Mouse (Mus musculus) midbrain, embryonic 10.5 days (tissue): ENCODE results near the gene Acoxl. TPM values are rescaled to one million over a fixed set of nuclear protein-coding genes. Genes with fewer than 3 reads are reported as not detected.

Experiments used
- DNase-seq: peaks from one replicate; pipeline ENCODE4 v3.0.0-alpha.2; 2017; ENCODE audit warnings: low spot score
- H3K27ac ChIP-seq: fragments of 300-500 bp; sonication (generic); replicated peaks from 2 replicates; pipeline ENCODE4 v1.5.1; 2016; ENCODE audit warnings: mild to moderate bottlenecking
- H3K27me3 ChIP-seq: fragments of 300-500 bp; sonication (generic); 2 replicates; pipeline ENCODE4 v1.6.1; 2016; ENCODE audit warnings: low read depth, mild to moderate bottlenecking; ENCODE audit not compliant: poor library complexity, severe bottlenecking
- H3K36me3 ChIP-seq: fragments of 300-500 bp; sonication (generic); 2 replicates; pipeline ENCODE4 v1.6.1; 2016; ENCODE audit warnings: mild to moderate bottlenecking, moderate library complexity
- H3K4me1 ChIP-seq: fragments of 300-500 bp; sonication (generic); 2 replicates; pipeline ENCODE4 v1.6.1; 2016
- H3K4me3 ChIP-seq: fragments of 300-500 bp; sonication (generic); 2 replicates; pipeline ENCODE4 v1.5.1; 2016; ENCODE audit warnings: mild to moderate bottlenecking, moderate library complexity
- H3K9me3 ChIP-seq: fragments of 300-500 bp; sonication (generic); replicated peaks from 2 replicates; pipeline ENCODE4 v1.6.1; 2016; ENCODE audit warnings: mild to moderate bottlenecking
- WGBS: fragments of 180-500 bp; shearing (Covaris S2); methylation state at CpG from one replicate; pipeline ENCODE4 v1.1.7; 2016; 5-methylcytosine and 5-hydroxymethylcytosine counted together
- polyA plus RNA-seq: library from polyadenylated mRNA; unstranded; fragments of >200 nt; fragmentation: Nextera tagmentation; extraction: Ambion mirVana; gene quantifications from 2 replicates; pipeline ENCODE4 v1.2.1, GENCODE M21; 2016

Gene Acoxl
- polyA plus RNA-seq, 1 experiment from 2014 or later = 0.05 TPM

GRCm38 (mm10) chr2:127846571-127846970, 7.9 kb downstream of the Acoxl start:
- Histone ChIP-seq H3K27ac (no peak overlapping the region), H3K4me1 (no peaks in the 10 kb centered on the region), H3K9me3 (no peaks in the 10 kb centered on the region), H3K27me3 (0 out of 2 replicates have a peak, but pooled peaks cover 11% of the 10 kb centered on the region), H3K36me3 (no peaks in the 10 kb centered on the region), H3K4me3 (no peak overlapping the region)
- DNase-seq = no peak
- 42% methylated on average over 1 of the region's 1 CpGs for WGBS

- no peak for DNase-seq
- no peaks in the 10 kb centered on the region for H3K9me3 ChIP-seq
- H3K4me1 ChIP-seq = no peaks in the 10 kb centered on the region
- no peaks in the 10 kb centered on the region for H3K27me3 ChIP-seq
- H3K4me3 ChIP-seq = no peak overlapping the region
- no peak overlapping the region for H3K27ac ChIP-seq
- no peaks in the 10 kb centered on the region for H3K36me3 ChIP-seq
- 81% methylated on average over 2 of the region's 2 CpGs for WGBS
Observed at GRCm38 (mm10) chr2:127850371-127850770, 11.7 kb downstream of the Acoxl start.

GRCm38 (mm10) chr2:127854332-127854991, 15.8 kb downstream of the Acoxl start:
- no peak for DNase-seq
- Histone ChIP-seq H3K4me1 (no peaks in the 10 kb centered on the region), H3K27ac (no peak overlapping the region), H3K4me3 (no peak overlapping the region), H3K27me3 (no peaks in the 10 kb centered on the region), H3K9me3 (no peaks in the 10 kb centered on the region), H3K36me3 (no peaks in the 10 kb centered on the region)
- WGBS = 61% methylated on average over 4 of the region's 4 CpGs

DNA sequence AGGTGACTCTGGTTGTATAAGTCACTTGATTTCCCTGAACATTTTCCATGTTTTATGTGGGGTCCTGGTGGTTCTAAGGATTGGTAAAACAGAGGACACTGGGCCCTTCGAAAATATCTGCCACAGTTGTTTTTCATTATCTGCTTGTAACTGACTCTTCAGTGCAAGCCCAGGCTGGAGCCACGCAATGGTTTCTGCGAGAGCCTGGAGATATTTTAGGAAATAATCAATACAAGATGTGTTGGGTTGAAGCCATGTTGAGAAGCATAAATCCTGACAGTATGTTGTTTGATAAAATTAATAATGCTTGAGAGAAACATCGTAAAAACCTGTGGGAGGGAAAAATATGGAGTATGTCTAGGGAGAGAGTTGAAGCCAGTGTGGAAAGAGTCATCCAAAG, 25.7 kb downstream of the Acoxl start:
- Histone ChIP-seq H3K9me3 (no peaks in the 10 kb centered on the region), H3K4me1 (no peaks in the 10 kb centered on the region), H3K36me3 (no peaks in the 10 kb centered on the region), H3K4me3 (no peak overlapping the region), H3K27ac (no peak overlapping the region), H3K27me3 (no peaks in the 10 kb centered on the region)
- 75% methylated on average over 4 of the region's 4 CpGs for WGBS
- no peak for DNase-seq

DNA sequence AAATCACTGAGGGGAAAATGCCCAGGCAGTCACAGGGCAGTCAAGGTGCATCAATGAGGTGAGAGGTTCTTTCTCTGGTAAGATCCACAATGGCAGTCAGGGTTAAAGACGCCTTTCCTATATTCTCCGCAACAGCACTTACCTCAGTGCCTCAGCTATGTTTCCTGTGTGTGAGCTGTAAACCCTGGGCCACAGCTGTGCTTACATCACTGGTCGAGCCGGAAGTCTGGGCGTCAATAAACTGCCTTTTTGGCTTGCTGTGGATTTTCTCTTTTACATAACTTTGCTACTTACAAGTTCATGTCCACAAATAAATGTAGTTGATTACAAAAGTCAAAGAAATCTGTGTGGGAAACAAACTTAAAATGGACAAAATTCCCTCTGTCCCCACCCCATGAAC, 42.4 kb downstream of the Acoxl start:
- whole genome bisulfite sequencing = 87% methylated on average over 5 of the region's 5 CpGs
- DNase-seq = no peak
- Histone ChIP-seq H3K4me3 (no peak overlapping the region), H3K27ac (no peak overlapping the region), H3K36me3 (no peaks in the 10 kb centered on the region), H3K9me3 (no peaks in the 10 kb centered on the region), H3K27me3 (no peaks in the 10 kb centered on the region), H3K4me1 (no peaks in the 10 kb centered on the region)

DNA sequence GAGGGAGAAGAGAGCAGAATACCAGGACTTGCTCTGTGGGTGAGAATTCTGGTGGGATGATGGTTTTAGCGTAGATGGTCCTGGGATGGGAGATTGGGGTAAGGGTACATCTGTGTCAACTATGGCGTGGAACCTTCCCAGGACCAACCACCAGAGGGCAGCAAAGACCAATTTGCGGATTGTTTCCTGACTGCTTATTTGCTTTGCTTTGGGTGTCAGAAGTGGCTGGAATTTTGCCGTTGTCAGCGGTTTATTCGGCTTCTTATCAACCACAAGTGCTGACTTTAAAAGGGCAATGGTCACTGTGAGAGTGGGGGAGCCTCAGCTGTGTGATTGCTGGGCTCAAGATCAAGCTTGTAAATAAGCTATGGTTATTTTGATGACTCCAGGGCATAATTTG, 50.8 kb downstream of the Acoxl start:
- Histone ChIP-seq H3K4me3 (no peak overlapping the region), H3K9me3 (no peaks in the 10 kb centered on the region), H3K4me1 (no peaks in the 10 kb centered on the region), H3K27ac (no peak overlapping the region), H3K36me3 (no peaks in the 10 kb centered on the region), H3K27me3 (0 out of 2 replicates have a peak, but pooled peaks cover 5% of the 10 kb centered on the region)
- DNase-seq = peak; percentile 87
- WGBS = 12% methylated on average over 6 of the region's 6 CpGs

- DNase-seq = no peak
- WGBS = 91% methylated on average over 5 of the region's 5 CpGs
- Histone ChIP-seq H3K27ac (no peak overlapping the region), H3K36me3 (no peaks in the 10 kb centered on the region), H3K9me3 (no peaks in the 10 kb centered on the region), H3K27me3 (0 out of 2 replicates have a peak, but pooled peaks cover 5% of the 10 kb centered on the region), H3K4me1 (no peaks in the 10 kb centered on the region), H3K4me3 (no peak overlapping the region)
Observed at GRCm38 (mm10) chr2:127889979-127890378, 51.3 kb downstream of the Acoxl start.

GRCm38 (mm10) chr2:127890526-127890925, 51.9 kb downstream of the Acoxl start:
- Histone ChIP-seq H3K27ac (no peak overlapping the region), H3K9me3 (no peaks in the 10 kb centered on the region), H3K4me3 (no peak overlapping the region), H3K36me3 (no peaks in the 10 kb centered on the region), H3K4me1 (no peaks in the 10 kb centered on the region), H3K27me3 (0 out of 2 replicates have a peak, but pooled peaks cover 5% of the 10 kb centered on the region)
- 87% methylated on average over 8 of the region's 8 CpGs for WGBS
- no peak for DNase-seq

- Histone ChIP-seq H3K4me1 (no peaks in the 10 kb centered on the region), H3K4me3 (no peak overlapping the region), H3K36me3 (no peaks in the 10 kb centered on the region), H3K9me3 (no peaks in the 10 kb centered on the region), H3K27me3 (0 out of 2 replicates have a peak, but pooled peaks cover 5% of the 10 kb centered on the region), H3K27ac (no peak overlapping the region)
- 86% methylated on average over 3 of the region's 3 CpGs for WGBS
- DNase-seq = no peak
Observed at GRCm38 (mm10) chr2:127891056-127891455, 52.4 kb downstream of the Acoxl start.

GRCm38 (mm10) chr2:127894890-127895289, 56.2 kb downstream of the Acoxl start:
- H3K9me3 ChIP-seq = no peaks in the 10 kb centered on the region
- no peak for DNase-seq
- WGBS = 66% methylated on average over 6 of the region's 6 CpGs

DNA sequence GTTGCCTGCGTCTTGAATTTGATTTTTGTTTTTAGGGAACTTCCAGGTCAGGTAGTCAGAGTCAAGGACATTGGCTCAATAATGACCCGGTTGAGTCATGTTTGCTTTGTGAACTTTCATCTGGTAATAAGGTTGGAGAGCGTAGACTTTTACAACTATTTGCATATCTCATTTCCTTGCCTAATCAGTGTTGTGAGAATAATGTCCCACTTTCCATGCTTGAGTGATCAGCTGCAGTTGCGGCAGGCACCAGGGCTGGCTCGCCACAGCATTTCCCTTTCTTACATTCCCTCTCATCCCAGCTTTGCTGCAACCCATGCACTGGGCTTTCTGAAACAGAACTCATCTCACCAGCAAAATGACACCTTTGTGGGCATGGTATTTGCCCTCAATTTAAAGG, 59.0 kb downstream of the Acoxl start:
- no peaks in the 10 kb centered on the region for H3K27me3 ChIP-seq
- no peak overlapping the region for H3K4me3 ChIP-seq
- H3K36me3 ChIP-seq = no peaks in the 10 kb centered on the region
- no peak for DNase-seq
- no peaks in the 10 kb centered on the region for H3K9me3 ChIP-seq
- 73% methylated on average over 5 of the region's 5 CpGs for WGBS
- H3K27ac ChIP-seq = no peak overlapping the region
- no peaks in the 10 kb centered on the region for H3K4me1 ChIP-seq

More at GRCm38 (mm10) chr2:127894890-127895289, 56.2 kb downstream of the Acoxl start:
- H3K27me3 ChIP-seq = 0 out of 2 replicates have a peak, but pooled peaks cover 5% of the 10 kb centered on the region
- no peak overlapping the region for H3K27ac ChIP-seq
- no peaks in the 10 kb centered on the region for H3K4me1 ChIP-seq
- no peaks in the 10 kb centered on the region for H3K36me3 ChIP-seq
- no peak overlapping the region for H3K4me3 ChIP-seq

DNA sequence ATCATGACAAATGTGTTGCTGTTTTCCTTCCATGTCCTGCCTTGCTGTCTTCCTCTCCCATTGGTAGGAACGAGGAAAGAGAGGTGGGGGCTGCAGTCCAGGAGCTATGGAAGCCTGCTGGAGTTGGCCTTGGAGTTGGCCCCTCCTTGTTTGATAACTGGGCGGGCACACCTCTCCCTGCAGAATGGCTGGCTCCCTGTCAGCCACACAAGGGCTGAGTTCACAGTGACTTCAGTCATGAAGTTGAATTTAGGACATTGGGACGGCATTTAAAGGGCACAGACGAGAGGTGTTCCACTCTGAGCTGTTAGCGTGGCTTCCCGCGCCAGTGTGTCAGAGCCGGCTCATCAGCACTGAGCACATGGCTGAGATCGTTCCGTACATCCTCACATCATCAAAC, 66.2 kb downstream of the Acoxl start:
- peaks cover 22% of the 10 kb centered on the region for H3K27me3 ChIP-seq
- H3K4me3 ChIP-seq = no peak overlapping the region
- no peaks in the 10 kb centered on the region for H3K36me3 ChIP-seq
- DNase-seq = no peak
- H3K27ac ChIP-seq = no peak overlapping the region
- 86% methylated on average over 10 of the region's 10 CpGs for WGBS
- H3K4me1 ChIP-seq = peaks cover 48% of the 10 kb centered on the region
- H3K9me3 ChIP-seq = no peaks in the 10 kb centered on the region

- Histone ChIP-seq H3K27me3 (peaks cover 22% of the 10 kb centered on the region), H3K27ac (peak overlapping the region; percentile 79), H3K4me1 (peaks cover 48% of the 10 kb centered on the region), H3K36me3 (no peaks in the 10 kb centered on the region), H3K9me3 (no peaks in the 10 kb centered on the region), H3K4me3 (peak overlapping the region; percentile 14; the same call in 1 of the 2 replicates)
- WGBS = 50% methylated on average over 6 of the region's 6 CpGs
- DNase-seq = no peak
Observed at GRCm38 (mm10) chr2:127906973-127907678, 68.5 kb downstream of the Acoxl start.
